Mouse (Mus musculus): ENCODE results near the gene AW011738.

AW011738 gene

GRCm38 (mm10) chr4:156200623-156201475, 2.3 kb upstream of the AW011738 start, which contains the start of gene Isg15:
Gene Isg15 (minus strand): TSS chr4:156200818.
- DNase-seq (ENCODE audit: low spot score): no peak

- DNase-seq (ENCODE audit: low spot score): no peak
Observed at GRCm38 (mm10) chr4:156202462-156202893, 626 bp upstream of the AW011738 start.

- DNase-seq (ENCODE audit: low spot score): no peak
Observed at GRCm38 (mm10) chr4:156203413-156204131, 468 bp downstream of the AW011738 start.

- DNase-seq (ENCODE audit: low spot score): no peak
Observed at GRCm38 (mm10) chr4:156208872-156209271, 5.8 kb downstream of the AW011738 start.

- DNase-seq (ENCODE audit: low spot score): no peak
Observed at GRCm38 (mm10) chr4:156209963-156210635, 7.0 kb downstream of the AW011738 start.

GRCm38 (mm10) chr4:156213134-156213533, 10.0 kb downstream of the AW011738 start:
- DNase-seq (ENCODE audit: low spot score): no peak

GRCm38 (mm10) chr4:156215649-156216048, 12.5 kb downstream of the AW011738 start, which contains the start of gene Perm1:
Gene Perm1 (plus strand): TSS chr4:156215868.
- DNase-seq (ENCODE audit: low spot score): no peak

- no peak for DNase-seq (ENCODE audit: low spot score)
Observed at GRCm38 (mm10) chr4:156216196-156216595, 13.1 kb downstream of the AW011738 start.

- no peak for DNase-seq (ENCODE audit: low spot score)
Observed at GRCm38 (mm10) chr4:156217022-156217669, 14.0 kb downstream of the AW011738 start.

GRCm38 (mm10) chr4:156217838-156218237, 14.7 kb downstream of the AW011738 start:
- no peak for DNase-seq (ENCODE audit: low spot score)

- no peak for DNase-seq (ENCODE audit: low spot score)
Observed at GRCm38 (mm10) chr4:156219936-156220335, 16.8 kb downstream of the AW011738 start.

- DNase-seq (ENCODE audit: low spot score): no peak
Observed at GRCm38 (mm10) chr4:156224276-156224675, 21.2 kb downstream of the AW011738 start.

- no peak for DNase-seq (ENCODE audit: low spot score)
Observed at GRCm38 (mm10) chr4:156227752-156228392, 24.8 kb downstream of the AW011738 start.

GRCm38 (mm10) chr4:156228393-156229024, 25.4 kb downstream of the AW011738 start:
- no peak for DNase-seq (ENCODE audit: low spot score)

- DNase-seq (ENCODE audit: low spot score): no peak
Observed at GRCm38 (mm10) chr4:156234021-156234501, 31.0 kb downstream of the AW011738 start.

GRCm38 (mm10) chr4:156234701-156235213, 31.7 kb downstream of the AW011738 start, which contains the start of gene Plekhn1:
Gene Plekhn1 (minus strand): TSS chr4:156234857.
- DNase-seq (ENCODE audit: low spot score): no peak

GRCm38 (mm10) chr4:156235360-156235770, 32.3 kb downstream of the AW011738 start:
- no peak for DNase-seq (ENCODE audit: low spot score)

- DNase-seq (ENCODE audit: low spot score): peak; percentile 79
Observed at GRCm38 (mm10) chr4:156235808-156236533, 32.9 kb downstream of the AW011738 start, which contains the start of gene Noc2l. Gene Noc2l (plus strand): TSS chr4:156236010.

- DNase-seq (ENCODE audit: low spot score): no peak
Observed at GRCm38 (mm10) chr4:156236651-156237447, 33.7 kb downstream of the AW011738 start.
